Mouse (Mus musculus): ENCODE results near the gene Spon1. TPM values are rescaled to one million over a fixed set of nuclear protein-coding genes. Genes with fewer than 3 reads are reported as not detected.

Spon1 gene
- polyA plus RNA-seq, 1 experiment from 2014 or later, result 72.9 TPM

- Histone ChIP-seq H3K9ac (no peak overlapping the region), H3K4me3 (no peak overlapping the region), H3K36me3 (no peaks in the 10 kb centered on the region), H3K9me3 (no peaks in the 10 kb centered on the region), H3K4me2 (no peak overlapping the region), H3K27ac (replicated peaks) (no peak overlapping the region), H3K27me3 (replicated peaks) (no peaks in the 10 kb centered on the region), H3K4me1 (peaks cover 63% of the 10 kb centered on the region)
- no peak for ATAC-seq (ENCODE audit: extremely low read depth, insufficient number of reproducible peaks, low FRiP score, low TSS enrichment)
- 77% methylated on average over 2 of the region's 2 CpGs for WGBS
These were observed 317.3 kb downstream of the Spon1 start for GRCm38 (mm10) chr7:114083088-114083487.

- Histone ChIP-seq H3K9me3 (no peaks in the 10 kb centered on the region), H3K4me2 (no peak overlapping the region), H3K27ac (replicated peaks) (no peak overlapping the region), H3K27me3 (replicated peaks) (no peaks in the 10 kb centered on the region), H3K4me3 (no peak overlapping the region), H3K9ac (no peak overlapping the region), H3K4me1 (peaks cover 70% of the 10 kb centered on the region), H3K36me3 (no peaks in the 10 kb centered on the region)
- ATAC-seq (ENCODE audit: extremely low read depth, insufficient number of reproducible peaks, low FRiP score, low TSS enrichment), result no peak
- WGBS, result 69% methylated on average over 3 of the region's 3 CpGs
These were observed 318.0 kb downstream of the Spon1 start for GRCm38 (mm10) chr7:114083760-114084159.

- H3K9ac ChIP-seq, result no peak overlapping the region
- H3K4me1 ChIP-seq, result peaks cover 80% of the 10 kb centered on the region
- H3K27me3 ChIP-seq (replicated peaks), result no peaks in the 10 kb centered on the region
- ATAC-seq (ENCODE audit: extremely low read depth, insufficient number of reproducible peaks, low FRiP score, low TSS enrichment), result no peak
- WGBS, result 61% methylated on average over 6 of the region's 6 CpGs
- no peak overlapping the region for H3K4me2 ChIP-seq
- H3K27ac ChIP-seq (replicated peaks), result no peak overlapping the region
- no peaks in the 10 kb centered on the region for H3K9me3 ChIP-seq
- H3K36me3 ChIP-seq, result no peaks in the 10 kb centered on the region
- H3K4me3 ChIP-seq, result no peak overlapping the region
These were observed 320.4 kb downstream of the Spon1 start for GRCm38 (mm10) chr7:114086021-114086710.

- Histone ChIP-seq H3K36me3 (no peaks in the 10 kb centered on the region), H3K9ac (peak overlapping the region; percentile 33; the same call in 1 of the 2 replicates), H3K4me1 (peaks cover 81% of the 10 kb centered on the region), H3K4me3 (no peak overlapping the region), H3K4me2 (0 out of 2 replicates have a peak overlapping the region, but pooled peaks have one; percentile 13), H3K9me3 (no peaks in the 10 kb centered on the region), H3K27ac (replicated peaks) (no peak overlapping the region), H3K27me3 (replicated peaks) (no peaks in the 10 kb centered on the region)
- ATAC-seq (ENCODE audit: extremely low read depth, insufficient number of reproducible peaks, low FRiP score, low TSS enrichment), result no peak
- 34% methylated on average over 6 of the region's 6 CpGs for WGBS
These were observed 321.5 kb downstream of the Spon1 start for GRCm38 (mm10) chr7:114087341-114087740.

- peak overlapping the region; percentile 30 for H3K4me2 ChIP-seq
- H3K27ac ChIP-seq (replicated peaks), result no peak overlapping the region
- peaks cover 82% of the 10 kb centered on the region for H3K4me1 ChIP-seq
- no peaks in the 10 kb centered on the region for H3K27me3 ChIP-seq (replicated peaks)
- WGBS, result 35% methylated on average over 11 of the region's 11 CpGs
- no peaks in the 10 kb centered on the region for H3K9me3 ChIP-seq
- no peaks in the 10 kb centered on the region for H3K36me3 ChIP-seq
- H3K4me3 ChIP-seq, result no peak overlapping the region
- H3K9ac ChIP-seq, result peak overlapping the region; percentile 41
- ATAC-seq (ENCODE audit: extremely low read depth, insufficient number of reproducible peaks, low FRiP score, low TSS enrichment), result no peak
These were observed 322.2 kb downstream of the Spon1 start for GRCm38 (mm10) chr7:114087986-114088385.

- ATAC-seq (ENCODE audit: extremely low read depth, insufficient number of reproducible peaks, low FRiP score, low TSS enrichment), result no peak
- H3K9ac ChIP-seq, result no peak overlapping the region
- WGBS, result 41% methylated on average over 5 of the region's 5 CpGs
- H3K9me3 ChIP-seq, result no peaks in the 10 kb centered on the region
- H3K27me3 ChIP-seq (replicated peaks), result no peaks in the 10 kb centered on the region
- H3K4me3 ChIP-seq, result no peak overlapping the region
- no peaks in the 10 kb centered on the region for H3K36me3 ChIP-seq
- H3K27ac ChIP-seq (replicated peaks), result peak overlapping the region; percentile 6; the same call in 1 of the 2 replicates
- H3K4me2 ChIP-seq, result no peak overlapping the region
- H3K4me1 ChIP-seq, result peaks cover 84% of the 10 kb centered on the region
These were observed 323.1 kb downstream of the Spon1 start for GRCm38 (mm10) chr7:114088918-114089317.

- Histone ChIP-seq H3K9ac (no peak overlapping the region), H3K4me1 (peaks cover 86% of the 10 kb centered on the region), H3K9me3 (no peaks in the 10 kb centered on the region), H3K36me3 (no peaks in the 10 kb centered on the region), H3K27me3 (replicated peaks) (no peaks in the 10 kb centered on the region), H3K27ac (replicated peaks) (no peak overlapping the region), H3K4me2 (no peak overlapping the region), H3K4me3 (no peak overlapping the region)
- ATAC-seq (ENCODE audit: extremely low read depth, insufficient number of reproducible peaks, low FRiP score, low TSS enrichment), result no peak
- WGBS, result 69% methylated on average over 3 of the region's 3 CpGs
These were observed 324.4 kb downstream of the Spon1 start for GRCm38 (mm10) chr7:114090231-114090630.

- no peak for ATAC-seq (ENCODE audit: extremely low read depth, insufficient number of reproducible peaks, low FRiP score, low TSS enrichment)
- Histone ChIP-seq H3K4me1 (peaks cover 93% of the 10 kb centered on the region), H3K4me2 (no peak overlapping the region), H3K36me3 (no peaks in the 10 kb centered on the region), H3K27ac (replicated peaks) (no peak overlapping the region), H3K9me3 (no peaks in the 10 kb centered on the region), H3K4me3 (no peak overlapping the region), H3K27me3 (replicated peaks) (no peaks in the 10 kb centered on the region), H3K9ac (no peak overlapping the region)
- 67% methylated on average over 10 of the region's 10 CpGs for WGBS
These were observed 325.2 kb downstream of the Spon1 start for GRCm38 (mm10) chr7:114090892-114091545.
